Mouse (Mus musculus): ENCODE data around the gene Drd3.

Gene Drd3

DNA sequence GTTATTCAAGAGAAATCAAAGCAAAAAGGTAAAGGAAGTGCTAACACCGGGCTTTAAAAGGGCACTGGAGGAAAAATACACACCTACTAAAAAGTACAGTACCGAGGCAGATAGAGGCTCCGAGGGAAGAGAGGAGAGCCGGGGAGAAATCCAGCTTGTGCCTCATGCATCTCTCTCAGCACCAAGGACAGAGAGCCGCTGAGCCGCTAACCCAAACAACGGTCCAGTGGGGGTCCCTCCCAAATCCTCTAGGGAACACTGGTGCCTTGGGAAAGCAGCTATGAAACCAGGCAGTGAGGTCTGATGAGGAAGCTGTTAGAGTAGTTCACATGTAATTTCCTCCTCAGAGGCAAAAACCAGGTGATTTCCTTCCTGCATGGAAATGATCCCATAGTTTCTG, at the start of gene Drd3:
Gene Drd3 (plus strand): TSS at position 276 of the 400 bp plus-strand sequence.
- DNase-seq = no peak

DNA sequence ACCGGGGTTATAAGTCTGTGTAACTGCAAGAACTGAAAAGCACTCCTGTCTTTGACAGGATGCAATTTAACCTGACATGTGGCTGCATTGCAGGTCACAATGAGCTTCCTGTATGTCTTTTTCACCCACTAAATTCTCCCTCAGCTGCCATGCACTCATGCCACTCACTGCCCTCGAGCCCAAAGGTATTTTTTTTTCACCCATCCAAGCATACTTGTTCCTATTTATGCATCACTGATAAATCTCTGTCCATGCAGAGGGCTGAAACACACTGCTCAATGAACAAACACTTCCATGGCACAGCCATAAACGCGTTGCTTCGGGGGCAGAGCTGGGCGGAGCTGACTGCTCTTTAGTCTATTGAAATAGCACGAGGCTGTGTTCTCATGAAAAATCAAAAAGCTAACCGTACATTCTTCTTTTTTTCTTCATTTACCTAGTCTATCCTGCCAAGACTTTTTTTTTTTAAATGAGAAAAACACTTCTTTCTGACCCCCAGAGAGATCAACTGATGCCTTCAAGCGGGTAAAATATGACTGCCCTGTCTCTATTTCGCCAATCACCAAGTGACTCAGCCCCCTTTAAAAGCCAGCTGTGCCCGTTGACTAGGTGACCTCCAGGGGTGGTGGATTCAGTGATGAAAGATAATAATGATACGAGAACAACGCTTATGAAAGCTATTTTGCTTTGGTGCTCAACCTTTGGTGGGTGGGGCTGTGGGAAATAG, 45.3 kb upstream of the Drd3 start:
- no peak for DNase-seq

GRCm38 (mm10) chr16:43709062-43709413, 44.8 kb upstream of the Drd3 start:
- no peak for DNase-seq

DNA sequence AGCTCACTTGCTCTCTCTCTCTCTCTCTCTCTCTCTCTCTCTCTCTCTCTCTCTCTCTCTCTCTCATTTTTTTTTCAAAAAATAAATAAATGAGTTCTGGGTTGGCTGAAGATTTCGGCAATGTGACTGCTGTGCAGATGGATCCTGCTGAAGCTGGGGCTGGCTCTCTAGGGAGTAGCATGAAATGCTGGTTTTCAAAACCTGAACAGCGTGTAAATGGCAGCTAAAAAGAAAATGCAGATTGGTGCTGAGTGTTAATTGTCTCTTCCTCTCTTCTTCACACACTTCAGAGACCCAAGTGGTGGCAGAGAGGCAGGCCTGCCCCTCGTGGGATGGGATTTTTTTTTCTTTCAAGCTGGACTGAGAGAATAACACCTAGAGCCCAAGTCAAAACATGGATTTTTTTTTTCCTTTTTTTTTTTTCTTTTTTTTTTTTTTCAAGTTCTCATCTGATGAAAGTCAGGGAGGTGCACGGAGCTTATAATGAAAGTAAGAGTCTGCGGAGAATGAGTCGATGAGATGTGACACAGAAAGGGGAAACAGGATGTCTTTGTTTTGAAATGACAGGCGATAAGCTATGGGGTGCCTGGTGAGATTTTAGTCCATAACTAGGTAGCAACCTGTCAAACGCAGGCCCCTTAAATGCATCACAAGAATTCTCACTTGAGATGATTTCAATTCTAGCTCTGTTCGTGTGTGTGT, 44.2 kb upstream of the Drd3 start:
- DNase-seq = no peak

- no peak for DNase-seq
Measured at GRCm38 (mm10) chr16:43710134-43710475, 43.7 kb upstream of the Drd3 start.

- DNase-seq = no peak
Measured at GRCm38 (mm10) chr16:43710651-43711050, 43.2 kb upstream of the Drd3 start.

GRCm38 (mm10) chr16:43711361-43711760, 42.5 kb upstream of the Drd3 start:
- DNase-seq = no peak

- no peak for DNase-seq
Measured at GRCm38 (mm10) chr16:43724444-43724843, 29.4 kb upstream of the Drd3 start.

GRCm38 (mm10) chr16:43729506-43730221, 24.2 kb upstream of the Drd3 start:
- no peak for DNase-seq

- no peak for DNase-seq
Measured at GRCm38 (mm10) chr16:43730281-43730680, 23.5 kb upstream of the Drd3 start.

- DNase-seq = no peak
Measured at GRCm38 (mm10) chr16:43732496-43732895, 21.3 kb upstream of the Drd3 start.

GRCm38 (mm10) chr16:43732900-43733299, 20.9 kb upstream of the Drd3 start:
- no peak for DNase-seq

GRCm38 (mm10) chr16:43737933-43738332, 15.9 kb upstream of the Drd3 start:
- DNase-seq = no peak

DNA sequence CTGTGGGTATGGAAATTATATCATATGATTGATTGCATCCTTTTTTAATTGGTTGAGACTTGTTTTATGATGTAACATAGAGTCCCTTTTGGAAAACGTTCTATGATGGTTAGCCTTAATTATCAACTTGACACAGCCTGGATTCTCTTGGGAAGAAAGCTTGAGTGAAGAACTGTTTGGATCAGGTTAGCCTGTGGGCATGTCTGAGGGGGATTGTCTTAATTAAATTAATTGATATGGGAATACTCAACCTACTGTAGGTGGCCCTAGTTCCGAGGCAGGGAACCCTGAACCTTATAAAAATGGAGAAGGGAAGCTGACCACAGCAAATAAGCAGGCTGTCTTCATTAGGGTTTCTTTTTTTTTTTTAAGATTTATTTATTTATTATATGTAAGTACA, 12.9 kb upstream of the Drd3 start:
- no peak for DNase-seq

GRCm38 (mm10) chr16:43748424-43748823, 5.4 kb upstream of the Drd3 start:
- DNase-seq = no peak

GRCm38 (mm10) chr16:43752900-43753299, 926 bp upstream of the Drd3 start:
- no peak for DNase-seq

DNA sequence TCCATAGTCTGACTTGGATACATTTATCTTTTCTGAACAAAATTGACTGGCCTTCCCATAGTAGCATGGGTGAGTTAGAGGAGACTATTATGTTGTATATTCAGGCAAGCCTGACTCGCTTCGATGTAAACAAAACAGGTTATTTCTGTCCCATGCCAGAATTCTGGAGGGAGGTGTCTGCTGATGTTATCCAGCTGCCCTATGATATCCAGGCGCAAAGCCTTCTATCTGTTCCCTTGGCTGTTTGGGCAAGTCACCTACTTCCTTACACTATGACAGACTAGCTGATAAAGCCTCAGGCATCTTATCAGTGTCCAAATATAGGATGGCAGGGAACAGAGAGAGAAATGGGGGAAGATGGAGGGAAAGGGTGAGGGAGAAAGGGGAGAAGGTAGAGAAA, 18.5 kb downstream of the Drd3 start:
- DNase-seq = no peak

- DNase-seq = no peak
Measured at GRCm38 (mm10) chr16:43772766-43773165, 18.9 kb downstream of the Drd3 start.

DNA sequence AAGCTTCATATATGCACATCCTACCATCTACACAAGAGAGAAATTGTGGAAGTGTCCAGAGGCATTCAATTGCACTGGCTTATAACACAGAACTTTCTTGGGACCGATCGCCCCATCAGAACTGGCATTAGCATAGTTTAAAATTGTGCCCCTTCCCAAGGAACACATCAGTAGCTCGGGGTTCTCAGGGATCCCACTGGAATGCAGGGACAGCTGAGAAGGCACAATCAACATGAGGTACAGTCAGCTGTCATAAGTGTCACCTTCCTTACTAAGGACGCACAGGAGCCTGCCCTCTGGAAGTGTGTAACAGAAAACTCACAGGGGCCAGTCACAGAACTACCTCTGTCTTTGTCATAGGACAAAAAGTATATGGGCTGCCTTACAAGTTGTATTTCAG, 19.7 kb downstream of the Drd3 start:
- no peak for DNase-seq

DNA sequence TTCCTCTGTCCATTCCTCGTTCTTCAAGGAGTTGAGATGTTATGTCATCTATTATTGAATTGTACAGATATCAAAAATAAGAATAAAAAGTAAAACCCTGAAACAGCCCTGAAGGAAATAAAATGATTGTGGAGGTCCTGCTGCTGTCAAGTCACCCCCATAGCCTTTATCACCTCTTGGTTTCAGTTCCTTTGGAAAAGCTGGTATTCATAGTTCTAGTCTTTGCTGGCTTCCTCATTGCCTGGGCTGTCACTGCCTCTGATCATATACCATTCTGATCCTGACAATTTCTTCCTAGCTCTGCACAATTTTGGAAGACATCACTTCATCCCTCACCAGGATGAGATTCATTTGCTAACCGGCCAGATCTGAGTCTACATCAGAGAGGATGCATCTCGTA, 23.1 kb downstream of the Drd3 start:
- DNase-seq = no peak

- DNase-seq = no peak
Measured at GRCm38 (mm10) chr16:43799541-43799940, 45.7 kb downstream of the Drd3 start.

- no peak for DNase-seq
Measured at GRCm38 (mm10) chr16:43800119-43800721, 46.4 kb downstream of the Drd3 start.

DNA sequence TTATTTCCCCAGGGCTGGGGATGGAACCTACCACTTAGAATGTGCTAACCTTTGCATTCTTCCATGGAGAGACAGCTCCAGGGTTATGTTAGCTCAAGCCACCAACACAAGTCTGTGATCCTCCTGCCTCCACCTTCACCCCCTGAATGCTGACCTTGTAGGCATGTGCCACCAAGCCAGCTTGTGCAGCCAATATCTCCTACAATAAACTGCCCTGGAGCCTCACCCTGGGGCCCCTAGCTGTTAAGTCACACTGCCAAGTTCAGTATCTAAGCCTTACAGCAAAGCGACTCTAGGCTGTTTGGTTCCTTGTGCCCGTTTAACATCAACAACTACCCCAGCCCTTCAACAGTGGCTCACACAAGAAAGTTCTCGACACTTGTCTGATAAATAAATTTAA, 47.3 kb downstream of the Drd3 start:
- DNase-seq = no peak
